Mouse (Mus musculus) liver, postnatal 0 days (tissue): ENCODE measurements around the gene Cntnap5b.

Experiments used
- CTCF ChIP-seq: sonication (generic); IDR thresholded peaks from 2 replicates; pipeline ENCODE4 v1.5.1; 2016; ENCODE audit warnings: antibody characterized with exemption, low read depth
- EP300 ChIP-seq: IDR thresholded peaks from 2 replicates; pipeline ENCODE4 v1.6.1; 2016; ENCODE audit warnings: antibody characterized with exemption, low read depth, mild to moderate bottlenecking

DNA sequence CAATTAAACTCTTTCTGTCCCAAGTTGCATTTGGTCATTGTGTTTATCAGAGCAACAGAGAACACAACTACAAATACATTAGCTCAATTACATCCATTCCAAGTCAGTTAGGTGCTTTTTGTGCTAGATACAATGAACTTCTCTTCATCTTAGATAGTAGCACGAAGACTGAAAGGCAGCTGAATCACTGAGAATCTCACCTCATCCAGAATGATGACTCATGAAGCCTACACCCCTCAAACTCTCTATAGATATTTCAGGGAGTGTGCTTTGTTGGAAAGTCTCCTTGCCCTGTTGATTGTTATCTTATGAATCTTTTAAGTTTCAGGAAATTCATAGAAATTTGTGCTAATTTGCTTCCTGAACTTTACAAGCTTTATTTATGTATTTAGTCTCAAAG lies 695.0 kb downstream of the Cntnap5b start:
- TF ChIP-seq CTCF (no peak), EP300 (no peak)
